Mouse (Mus musculus): ENCODE measurements around the gene Fbxw27. TPM values are rescaled to one million over a fixed set of nuclear protein-coding genes. Genes with fewer than 3 reads are reported as not detected.
A peak's percentile ranks its signal among the peaks of the same experiment; 100 is the strongest.
"Not testable (repeated sequence)": the region's sequence is repeated elsewhere in the genome, so short reads cannot be mapped to it uniquely, and the experiment has no call there.

The Fbxw27 gene
- total RNA-seq (2014; fragmentation: Nextera tagmentation), result not detected in 2 replicates
- not detected in 2 replicates for total RNA-seq (2017)

GRCm38 (mm10) chr9:109790570-109790969 is at the start of gene Fbxw27:
Gene Fbxw27 (minus strand): TSS chr9:109790670.
- ATAC-seq (replicated peaks; ENCODE audit: poor library complexity, severe bottlenecking), result not testable (repeated sequence)

GRCm38 (mm10) chr9:109833088-109833412 is 42.6 kb upstream of the Fbxw27 start:
- peak; percentile 20 for ATAC-seq (replicated peaks; ENCODE audit: poor library complexity, severe bottlenecking)

GRCm38 (mm10) chr9:109832391-109833087 is 42.1 kb upstream of the Fbxw27 start, which contains the start of gene Nme6:
Gene Nme6 (plus strand): TSS chr9:109832749.
- ATAC-seq (replicated peaks; ENCODE audit: poor library complexity, severe bottlenecking), result peak; percentile 97

- no peak for ATAC-seq (replicated peaks; ENCODE audit: poor library complexity, severe bottlenecking)
These were observed 35.7 kb upstream of the Fbxw27 start for GRCm38 (mm10) chr9:109826181-109826580.

GRCm38 (mm10) chr9:109825739-109826138 is 35.3 kb upstream of the Fbxw27 start:
- no peak for ATAC-seq (replicated peaks; ENCODE audit: poor library complexity, severe bottlenecking)

- no peak for ATAC-seq (replicated peaks; ENCODE audit: poor library complexity, severe bottlenecking)
These were observed 25.9 kb upstream of the Fbxw27 start for GRCm38 (mm10) chr9:109816341-109816740.

- ATAC-seq (replicated peaks; ENCODE audit: poor library complexity, severe bottlenecking), result no peak
These were observed 23.0 kb upstream of the Fbxw27 start for GRCm38 (mm10) chr9:109813424-109813823.

GRCm38 (mm10) chr9:109811980-109812379 is 21.5 kb upstream of the Fbxw27 start, which contains the start of gene Spink8:
Gene Spink8 (plus strand): TSS chr9:109812280.
- ATAC-seq (replicated peaks; ENCODE audit: poor library complexity, severe bottlenecking), result no peak

GRCm38 (mm10) chr9:109807898-109808297 is 17.4 kb upstream of the Fbxw27 start:
- ATAC-seq (replicated peaks; ENCODE audit: poor library complexity, severe bottlenecking), result peak; percentile 61

GRCm38 (mm10) chr9:109806695-109807293 is 16.3 kb upstream of the Fbxw27 start:
- ATAC-seq (replicated peaks; ENCODE audit: poor library complexity, severe bottlenecking), result no peak

GRCm38 (mm10) chr9:109806260-109806659 is 15.8 kb upstream of the Fbxw27 start:
- ATAC-seq (replicated peaks; ENCODE audit: poor library complexity, severe bottlenecking), result no peak

GRCm38 (mm10) chr9:109805596-109805995 is 15.1 kb upstream of the Fbxw27 start:
- ATAC-seq (replicated peaks; ENCODE audit: poor library complexity, severe bottlenecking), result not testable (repeated sequence)

- ATAC-seq (replicated peaks; ENCODE audit: poor library complexity, severe bottlenecking), result peak; percentile 46; the same call in 1 of the 2 replicates
These were observed 7.6 kb upstream of the Fbxw27 start for GRCm38 (mm10) chr9:109798051-109798450.

GRCm38 (mm10) chr9:109795811-109796210 is 5.3 kb upstream of the Fbxw27 start:
- no peak for ATAC-seq (replicated peaks; ENCODE audit: poor library complexity, severe bottlenecking)

GRCm38 (mm10) chr9:109795221-109795620 is 4.8 kb upstream of the Fbxw27 start:
- no peak for ATAC-seq (replicated peaks; ENCODE audit: poor library complexity, severe bottlenecking)

- ATAC-seq (replicated peaks; ENCODE audit: poor library complexity, severe bottlenecking), result not testable (repeated sequence)
These were observed 23.6 kb downstream of the Fbxw27 start for GRCm38 (mm10) chr9:109766841-109767240.

GRCm38 (mm10) chr9:109745989-109746388 is 44.5 kb downstream of the Fbxw27 start, which contains the start of gene Fbxw26:
Gene Fbxw26 (minus strand): TSS chr9:109746089.
- ATAC-seq (replicated peaks; ENCODE audit: poor library complexity, severe bottlenecking), result not testable (repeated sequence)

Other genes starting within 250 kb of the Fbxw27 start
- not detected in 2 replicates for gene Fbxw15, start 222.4 kb downstream of the Fbxw27 start, total RNA-seq (2014; fragmentation: Nextera tagmentation)
- not detected in 2 replicates for gene Fbxw15, start 222.4 kb downstream of the Fbxw27 start, total RNA-seq (2017)
- not detected in 2 replicates for gene Fbxw24, start 164.6 kb downstream of the Fbxw27 start, total RNA-seq (2014; fragmentation: Nextera tagmentation)
- gene Fbxw24, start 164.6 kb downstream of the Fbxw27 start, total RNA-seq (2017), result not detected in 2 replicates
- not detected in 2 replicates for gene Fbxw25, start 126.0 kb downstream of the Fbxw27 start, total RNA-seq (2014; fragmentation: Nextera tagmentation)
- gene Fbxw25, start 126.0 kb downstream of the Fbxw27 start, total RNA-seq (2017), result not detected in 2 replicates
- not detected in 2 replicates for gene Fbxw18, start 88.0 kb downstream of the Fbxw27 start, total RNA-seq (2014; fragmentation: Nextera tagmentation)
- gene Fbxw18, start 88.0 kb downstream of the Fbxw27 start, total RNA-seq (2017), result not detected in 2 replicates
- gene Fbxw26, start 44.6 kb downstream of the Fbxw27 start, total RNA-seq (2014; fragmentation: Nextera tagmentation), result not detected in 2 replicates
- gene Fbxw26, start 44.6 kb downstream of the Fbxw27 start, total RNA-seq (2017), result not detected in 2 replicates
- gene Spink8, start 21.6 kb upstream of the Fbxw27 start, total RNA-seq (2014; fragmentation: Nextera tagmentation), result not detected in 2 replicates
- not detected in 2 replicates for gene Spink8, start 21.6 kb upstream of the Fbxw27 start, total RNA-seq (2017)
- gene Nme6, start 42.1 kb upstream of the Fbxw27 start, total RNA-seq (2014; fragmentation: Nextera tagmentation), result 54.0 and 59.5 TPM in 2 replicates
- gene Nme6, start 42.1 kb upstream of the Fbxw27 start, total RNA-seq (2017), result 22.1 and 28.4 TPM in 2 replicates
- 3.0 and 37.6 TPM in 2 replicates for gene Camp, start 58.9 kb upstream of the Fbxw27 start, total RNA-seq (2014; fragmentation: Nextera tagmentation)
- 99.8 and 173 TPM in 2 replicates for gene Camp, start 58.9 kb upstream of the Fbxw27 start, total RNA-seq (2017)
- gene Cdc25a, start 84.9 kb upstream of the Fbxw27 start, total RNA-seq (2014; fragmentation: Nextera tagmentation), result 45.1 and 52.5 TPM in 2 replicates
- 50.6 and 54.4 TPM in 2 replicates for gene Cdc25a, start 84.9 kb upstream of the Fbxw27 start, total RNA-seq (2017)
- gene Map4, start 140.8 kb upstream of the Fbxw27 start, total RNA-seq (2014; fragmentation: Nextera tagmentation), result 33.3 and 42.6 TPM in 2 replicates
- 17.1 and 22.3 TPM in 2 replicates for gene Map4, start 140.8 kb upstream of the Fbxw27 start, total RNA-seq (2017)